9 mouse cellular contexts compared by ENCODE assay signal in the genomic region with DNA sequence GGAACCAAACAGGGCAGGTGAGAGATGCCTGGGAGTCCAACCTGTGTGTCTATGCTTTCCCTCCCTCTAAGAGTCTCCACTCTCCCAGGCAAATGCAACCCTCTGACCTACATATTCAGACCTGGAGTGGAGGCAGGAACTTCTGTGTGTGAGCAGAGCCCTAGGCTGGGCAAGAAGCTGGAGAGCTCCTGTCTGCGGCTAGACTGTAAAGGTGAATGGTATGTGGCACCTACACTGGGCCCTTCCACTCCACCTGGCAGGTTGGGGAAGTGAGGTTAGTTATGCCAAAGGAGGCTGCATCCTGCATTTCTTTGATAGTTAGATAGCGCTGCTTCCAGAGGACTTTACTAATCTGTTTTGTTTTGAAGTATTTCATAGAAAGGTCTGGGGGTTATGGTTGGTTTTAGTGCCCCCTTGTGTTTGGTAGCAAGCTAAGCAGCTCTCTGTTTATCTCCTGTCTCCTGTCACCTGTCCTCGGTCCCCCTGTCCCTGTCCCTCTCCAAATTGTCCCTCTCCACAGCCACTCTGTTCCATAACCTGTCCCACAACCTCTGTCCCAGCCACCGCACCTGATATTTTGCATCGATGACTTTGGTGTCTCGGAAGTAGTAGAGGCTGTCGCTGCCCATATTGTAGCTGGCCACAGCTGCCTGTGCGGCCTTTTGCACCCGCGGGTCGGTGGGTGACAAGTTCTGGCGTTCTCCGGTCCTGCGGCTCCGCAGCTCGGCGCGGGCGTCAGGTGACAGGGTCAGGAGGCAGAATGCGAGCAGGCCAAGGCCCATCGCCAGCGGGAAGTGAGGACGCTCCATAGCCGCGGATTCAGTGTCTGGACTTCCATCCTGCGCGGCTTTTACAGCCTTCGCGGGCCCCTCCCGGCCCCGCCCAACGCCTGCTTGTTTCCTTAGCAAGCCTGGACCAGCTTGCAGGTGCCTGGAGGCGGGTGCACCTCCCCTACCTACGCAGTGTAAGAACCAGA. TPM values are rescaled to one million over a fixed set of nuclear protein-coding genes. Genes with fewer than 3 reads are reported as not detected.
DNase-seq lines count a peak whose midpoint lies in the region; ATAC-seq and TF ChIP-seq lines count a peak whose summit lies in the region.
"Had no signal": no experiment of that assay in that cellular context is flagged by ENCODE, and none has a peak within 500 bp of the region (broad histone marks: within the 10 kb centered on the region; RNA-seq: fewer than 3 reads in every experiment).

No protein-coding gene starts in this region.

- TF ChIP-seq POLR2A in heart, adult 2 months (IDR thresholded peaks at IDR 0.05; ENCODE audit: insufficient read depth, low read depth, low read length), result no peak

- peaks cover 4% of the 10 kb centered on the region; the same call in 1 of the 2 replicates for H3K4me1 ChIP-seq in G1E (ENCODE audit: insufficient read depth, low read depth, low read length)
- H3K4me1 ChIP-seq in heart, adult 2 months (ENCODE audit: control insufficient read depth, insufficient read depth, low read length), result peaks cover 14% of the 10 kb centered on the region
- peaks cover 5% of the 10 kb centered on the region; the same call in 1 of the 2 replicates for H3K4me1 ChIP-seq in liver, embryonic 16.5 days (ENCODE audit: control insufficient read depth, low read depth, low read length)

- no peaks in the 10 kb centered on the region for H3K79me2 ChIP-seq in heart, adult 2 months (replicated peaks; ENCODE audit: control insufficient read depth, insufficient read depth, low read length)

- no peak overlapping the region; the same call in 1 of the 2 replicates for H3K27ac ChIP-seq in heart, adult 2 months
- H3K27ac ChIP-seq in liver, embryonic 16.5 days (ENCODE audit: low read length), result no peak overlapping the region

- H3K36me3 ChIP-seq in G1E (replicated peaks), result no peaks in the 10 kb centered on the region
- H3K36me3 ChIP-seq in heart, adult 2 months (ENCODE audit: control insufficient read depth, insufficient read depth, low read length), result no peaks in the 10 kb centered on the region
- no peaks in the 10 kb centered on the region for H3K36me3 ChIP-seq in liver, embryonic 16.5 days (ENCODE audit: control insufficient read depth, insufficient read depth)

- TF ChIP-seq CTCF in G1E (IDR thresholded peaks at IDR 0.05; ENCODE audit: low read depth, low read length), result no peak
- peak; percentile 83 for TF ChIP-seq CTCF in heart, adult 2 months (IDR thresholded peaks at IDR 0.05)

- peaks cover 70% of the 10 kb centered on the region for H3K27me3 ChIP-seq in G1E (ENCODE audit: insufficient read depth, low read length)
- H3K27me3 ChIP-seq in heart, adult 2 months (ENCODE audit: control insufficient read depth, insufficient read depth, low read length), result no peaks in the 10 kb centered on the region
- no peaks in the 10 kb centered on the region for H3K27me3 ChIP-seq in liver, embryonic 16.5 days (ENCODE audit: control insufficient read depth, insufficient read depth, low read depth, low read length)

- no peaks in the 10 kb centered on the region for H3K9me3 ChIP-seq in G1E (replicated peaks)
- no peaks in the 10 kb centered on the region for H3K9me3 ChIP-seq in liver, embryonic 16.5 days (replicated peaks; ENCODE audit: control insufficient read depth, low read length)

- H3K9ac ChIP-seq in heart, adult 2 months (ENCODE audit: low read depth, low read length), result peak overlapping the region; percentile 75
- peak overlapping the region; percentile 35; the same call in 1 of the 2 replicates for H3K9ac ChIP-seq in liver, embryonic 16.5 days (ENCODE audit: low read depth, low read length)

- intact Hi-C loops in heart, adult 2 months (cut with DNase I), result loop anchor here (1.0 to 5.0 kb wide), 3 partner anchors 11 to 152 kb away; no protein-coding TSS in a partner anchor

- no peak overlapping the region for H3K4me3 ChIP-seq in G1E (ENCODE audit: low read depth, low read length)
- peak overlapping the region; percentile 49 for H3K4me3 ChIP-seq in heart, adult 2 months
- H3K4me3 ChIP-seq in liver, embryonic 16.5 days (ENCODE audit: low read depth, low read length), result peak overlapping the region; percentile 50

- no peak for ATAC-seq in G1E (ENCODE audit: extremely low read depth, insufficient number of reproducible peaks, low FRiP score, poor library complexity, severe bottlenecking)
- ATAC-seq in common myeloid progenitor, adult 5-6 weeks (replicated peaks; ENCODE audit: low read depth, poor library complexity, severe bottlenecking), result peak; percentile 67
- no peak for ATAC-seq in liver, embryonic 16.5 days (ENCODE audit: low read depth)

- H3K4me2 ChIP-seq in liver, embryonic 16.5 days (ENCODE audit: low read depth, low read length), result peak overlapping the region; percentile 74

- 6% methylated on average over 34 of the region's 34 CpGs for WGBS in heart, adult 2 months
- WGBS in liver, embryonic 16.5 days (ENCODE audit: insufficient replicate concordance), result 4% methylated on average over 34 of the region's 34 CpGs

- 0 out of 2 replicates have a peak, but pooled peaks have one; percentile 37 for TF ChIP-seq EP300 in heart, adult 2 months (IDR thresholded peaks at IDR 0.05; ENCODE audit: insufficient read depth, low read depth, low read length)

- peak; percentile 49 to 78 for DNase-seq in adrenal gland, adult (ENCODE audit: inconsistent age in 2 of 2, low spot score in 1 of 2)
- DNase-seq in adrenal gland, postnatal 25 days, result no peak
- peak; percentile 30 for DNase-seq in G1E (ENCODE audit: low spot score)
- DNase-seq in heart, adult 2 months, result peak; percentile 34 to 57
- peak; percentile 31 for DNase-seq in kidney, adult 9 months
- peak; percentile 79 for DNase-seq in retina, embryonic 14.5 days (ENCODE audit: low spot score)

RNA-seq across cellular contexts. Expression of a gene that starts 0.6 kb away (rescaled TPM):
- 1.6 TPM in 1 of 2 replicates, not detected in the other for total RNA-seq in adrenal gland, postnatal 25 days (2021)
- total RNA-seq in G1E (2014; fragmentation: Nextera tagmentation) (not detected in 2 replicates), G1E (2017) (0.05 and 0.06 TPM in 2 replicates)
- not detected in 2 replicates for polyA plus RNA-seq in G1E (2012)
- not detected in 2 replicates for total RNA-seq in common myeloid progenitor, adult 5-6 weeks (2017)
- 10 to 100 TPM; 10.9 to 16.8 TPM for total RNA-seq in heart, adult 2 months (2021)
- 5.7 and 10.4 TPM in 2 replicates for polyA plus RNA-seq in heart, adult 2 months (2012; rRNA removed)
- 0.57 TPM in 1 of 2 replicates, not detected in the other for polyA plus RNA-seq in liver, embryonic 16.5 days (2015; fragmentation: Nextera tagmentation; extraction: Ambion mirVana)

RNA-seq across cellular contexts. Expression of a gene that starts 13.3 kb away (rescaled TPM):
- not detected in 2 replicates for total RNA-seq in adrenal gland, postnatal 25 days (2021)
- total RNA-seq in G1E (2014; fragmentation: Nextera tagmentation) (not detected in 2 replicates), G1E (2017) (not detected in 2 replicates)
- polyA plus RNA-seq in G1E (2012), result not detected in 2 replicates
- total RNA-seq in common myeloid progenitor, adult 5-6 weeks (2017), result not detected in 2 replicates
- total RNA-seq in heart, adult 2 months (2021), result not detected
- 0.16 TPM in 1 of 2 replicates, not detected in the other for polyA plus RNA-seq in heart, adult 2 months (2012; rRNA removed)
- not detected in 2 replicates for polyA plus RNA-seq in liver, embryonic 16.5 days (2015; fragmentation: Nextera tagmentation; extraction: Ambion mirVana)
- total RNA-seq: left cerebral cortex, postnatal 10 days had no signal

RNA-seq across cellular contexts. Expression of a gene that starts 17.7 kb away (rescaled TPM):
- 25.0 and 25.1 TPM in 2 replicates for total RNA-seq in adrenal gland, postnatal 25 days (2021)
- total RNA-seq in G1E (2014; fragmentation: Nextera tagmentation), result 38.5 and 40.9 TPM in 2 replicates
- 55.0 and 58.4 TPM in 2 replicates for total RNA-seq in G1E (2017)
- 96.0 and 100 TPM in 2 replicates for polyA plus RNA-seq in G1E (2012)
- 60.0 and 61.7 TPM in 2 replicates for total RNA-seq in common myeloid progenitor, adult 5-6 weeks (2017)
- 10 to 100 TPM; 16.3 to 19.5 TPM for total RNA-seq in heart, adult 2 months (2021)
- polyA plus RNA-seq in heart, adult 2 months (2012; rRNA removed), result 18.5 and 28.1 TPM in 2 replicates
- 22.4 and 23.5 TPM in 2 replicates for polyA plus RNA-seq in liver, embryonic 16.5 days (2015; fragmentation: Nextera tagmentation; extraction: Ambion mirVana)

RNA-seq across cellular contexts. Expression of a gene that starts 18.2 kb away (rescaled TPM):
- 148 and 160 TPM in 2 replicates for total RNA-seq in adrenal gland, postnatal 25 days (2021)
- total RNA-seq in G1E (2014; fragmentation: Nextera tagmentation) (329 and 422 TPM in 2 replicates), G1E (2017) (35.1 and 42.1 TPM in 2 replicates)
- polyA plus RNA-seq in G1E (2012), result 210 and 227 TPM in 2 replicates
- total RNA-seq in common myeloid progenitor, adult 5-6 weeks (2017), result 71.4 and 75.6 TPM in 2 replicates
- 100 to 1,000 TPM; 113 to 133 TPM for total RNA-seq in heart, adult 2 months (2021)
- polyA plus RNA-seq in heart, adult 2 months (2012; rRNA removed), result 148 and 173 TPM in 2 replicates
- 189 and 214 TPM in 2 replicates for polyA plus RNA-seq in liver, embryonic 16.5 days (2015; fragmentation: Nextera tagmentation; extraction: Ambion mirVana)

RNA-seq across cellular contexts. Expression of a gene that starts 39.7 kb away (rescaled TPM):
- total RNA-seq in adrenal gland, postnatal 25 days (2021), result 49.8 and 93.4 TPM in 2 replicates
- total RNA-seq in G1E (2014; fragmentation: Nextera tagmentation) (39.6 and 40.5 TPM in 2 replicates), G1E (2017) (68.7 and 75.5 TPM in 2 replicates)
- 183 and 195 TPM in 2 replicates for polyA plus RNA-seq in G1E (2012)
- 93.3 and 103 TPM in 2 replicates for total RNA-seq in common myeloid progenitor, adult 5-6 weeks (2017)
- 10 to 100 TPM; 47.3 to 51.8 TPM for total RNA-seq in heart, adult 2 months (2021)
- 10.6 and 22.1 TPM in 2 replicates for polyA plus RNA-seq in heart, adult 2 months (2012; rRNA removed)
- 23.8 and 25.8 TPM in 2 replicates for polyA plus RNA-seq in liver, embryonic 16.5 days (2015; fragmentation: Nextera tagmentation; extraction: Ambion mirVana)
